Mouse (Mus musculus): ENCODE data around the gene Klf13.

GRCm38 (mm10) chr7:63939397-63939951 is 759 bp upstream of the Klf13 start:
- TF ChIP-seq CTCF (IDR thresholded peaks at IDR 0.05; ENCODE audit: extremely low read depth, insufficient read depth, low read length) (no peak), POLR2A (IDR thresholded peaks at IDR 0.05; ENCODE audit: extremely low read depth, insufficient read depth, low read length) (no peak)
